Mouse (Mus musculus) C2C12 (cell line): ENCODE measurements around the gene Ttc30a1. TPM values are rescaled to one million over a fixed set of nuclear protein-coding genes. Genes with fewer than 3 reads are reported as not detected.
"Not testable (repeated sequence)": the region's sequence is repeated elsewhere in the genome, so short reads cannot be mapped to it uniquely, and the experiment has no call there.

Source experiments
- H3K27me3 ChIP-seq: one replicate; pipeline ENCODE4 v1.6.1; 2011; ENCODE audit not compliant: control insufficient read depth, insufficient read depth, insufficient read length
- H3K36me3 ChIP-seq: one replicate; pipeline ENCODE4 v1.6.1; 2011; ENCODE audit not compliant: control insufficient read depth, insufficient read depth
- H3K4me3 ChIP-seq: one replicate; pipeline ENCODE4 v1.5.1; 2011; ENCODE audit warnings: mild to moderate bottlenecking, control low read depth; ENCODE audit not compliant: poor library complexity, insufficient read depth, severe bottlenecking
- H3K79me2 ChIP-seq: one replicate; pipeline ENCODE4 v1.6.1; 2011; ENCODE audit not compliant: control insufficient read depth, insufficient read depth
- H3K79me3 ChIP-seq: one replicate; pipeline ENCODE4 v1.6.1; 2011; ENCODE audit warnings: low read depth, control low read depth
- H3ac ChIP-seq: one replicate; pipeline ENCODE3; 2011; ENCODE audit warnings: low read depth; ENCODE audit not compliant: control insufficient read depth, insufficient read length
- CEBPB ChIP-seq: IDR thresholded peaks from one replicate; pipeline ENCODE4 v1.6.1; 2011; ENCODE audit warnings: low read depth, mild to moderate bottlenecking, control low read depth, moderate library complexity
- CTCF ChIP-seq: IDR thresholded peaks from one replicate; pipeline ENCODE4 v1.5.1; 2011; ENCODE audit not compliant: control insufficient read depth, insufficient read depth, insufficient read length
- FOSL1 ChIP-seq: IDR thresholded peaks from one replicate; pipeline ENCODE4 v1.8.0; 2011; ENCODE audit warnings: mild to moderate bottlenecking, low read length; ENCODE audit not compliant: poor library complexity, insufficient read depth, severe bottlenecking
- MAX ChIP-seq: IDR thresholded peaks from one replicate; pipeline ENCODE4 v1.6.1; 2011; ENCODE audit warnings: mild to moderate bottlenecking, control low read depth
- MYOD1 ChIP-seq: IDR thresholded peaks from one replicate; pipeline ENCODE4 v1.6.1; 2011; ENCODE audit warnings: low read depth; ENCODE audit not compliant: control insufficient read depth, insufficient read length
- MYOG ChIP-seq: IDR thresholded peaks from one replicate; pipeline ENCODE4 v1.6.1; 2011; ENCODE audit not compliant: control insufficient read depth, insufficient read length; ENCODE audit errors: extremely low read depth
- USF1 ChIP-seq: IDR thresholded peaks from one replicate; pipeline ENCODE4 v1.6.1; 2011; ENCODE audit warnings: low read depth, mild to moderate bottlenecking, control low read depth, moderate library complexity
- polyA plus RNA-seq: library from polyadenylated mRNA; unstranded; fragments of >200 nt; fragmentation: generic; extraction: Trizol; gene quantifications from one replicate; pipeline ENCODE4 v1.2.1, GENCODE M21; 2012; ENCODE audit warnings: missing spikeins

The Ttc30a1 gene
- polyA plus RNA-seq, 1 experiment: 1.8 TPM

DNA sequence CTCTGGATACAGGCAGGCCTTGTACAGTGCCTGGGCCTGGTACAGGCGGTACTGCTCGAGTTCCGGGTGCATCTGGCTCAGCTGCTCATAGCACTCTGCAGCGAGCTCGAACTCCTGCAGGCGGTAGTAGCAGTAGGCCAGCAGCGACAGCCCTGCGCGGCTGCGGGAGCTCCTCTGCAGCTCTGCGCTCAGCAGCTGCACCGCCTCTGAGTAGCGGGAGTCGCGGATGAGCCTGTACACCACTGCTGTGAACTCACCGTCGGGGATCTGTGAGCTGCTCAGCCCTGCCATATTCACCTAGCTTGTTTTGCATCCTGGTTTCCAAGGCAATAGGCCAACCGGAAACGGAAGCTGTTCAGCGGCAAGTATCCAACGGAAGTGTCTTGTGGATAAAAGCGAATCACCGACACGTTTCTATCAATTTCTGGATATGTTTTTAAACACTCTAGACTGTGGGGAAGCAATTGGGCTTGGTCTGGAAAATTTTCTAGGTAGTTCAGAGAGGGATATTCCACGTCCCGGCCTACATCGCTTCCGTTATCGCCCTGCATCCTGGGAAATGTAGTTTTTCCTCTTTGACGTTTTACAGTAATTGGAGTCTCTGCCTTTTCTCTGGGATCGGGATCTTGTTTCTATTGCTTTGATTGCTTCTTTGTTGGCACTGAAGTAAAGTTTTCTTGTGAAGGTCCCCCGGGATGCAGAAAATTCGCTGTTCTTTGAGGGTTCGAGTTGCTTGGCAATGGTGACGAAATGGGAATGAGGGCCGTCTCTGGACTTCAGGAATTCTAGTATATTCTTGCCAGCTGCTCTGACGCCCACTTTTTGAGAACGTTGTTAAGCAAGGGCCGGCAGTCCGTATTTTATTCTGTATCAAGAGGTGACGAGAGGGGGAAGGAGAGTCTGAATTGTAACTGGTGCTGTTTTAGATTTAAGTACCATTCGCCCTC is 43.4 kb downstream of the Ttc30a1 start, which contains the start of gene Ttc30b:
TSS of gene Ttc30b (minus strand) at position 469 of the 947 bp plus-strand sequence.
- Histone ChIP-seq H3K79me3 (no peaks in the 10 kb centered on the region), H3K36me3 (no peaks in the 10 kb centered on the region), H3K27me3 (peaks cover 5% of the 10 kb centered on the region), H3K79me2 (no peaks in the 10 kb centered on the region), H3ac (peak within 1 kb of the TSS; percentile 52), H3K4me3 (peak within 1 kb of the TSS; percentile 44)
- TF ChIP-seq CTCF: no peak
- TF ChIP-seq MYOG: no peak
- TF ChIP-seq CEBPB: no peak
- TF ChIP-seq MYOD1: no peak
- no peak for TF ChIP-seq FOSL1
- no peak for TF ChIP-seq USF1
- no peak for TF ChIP-seq MAX

DNA sequence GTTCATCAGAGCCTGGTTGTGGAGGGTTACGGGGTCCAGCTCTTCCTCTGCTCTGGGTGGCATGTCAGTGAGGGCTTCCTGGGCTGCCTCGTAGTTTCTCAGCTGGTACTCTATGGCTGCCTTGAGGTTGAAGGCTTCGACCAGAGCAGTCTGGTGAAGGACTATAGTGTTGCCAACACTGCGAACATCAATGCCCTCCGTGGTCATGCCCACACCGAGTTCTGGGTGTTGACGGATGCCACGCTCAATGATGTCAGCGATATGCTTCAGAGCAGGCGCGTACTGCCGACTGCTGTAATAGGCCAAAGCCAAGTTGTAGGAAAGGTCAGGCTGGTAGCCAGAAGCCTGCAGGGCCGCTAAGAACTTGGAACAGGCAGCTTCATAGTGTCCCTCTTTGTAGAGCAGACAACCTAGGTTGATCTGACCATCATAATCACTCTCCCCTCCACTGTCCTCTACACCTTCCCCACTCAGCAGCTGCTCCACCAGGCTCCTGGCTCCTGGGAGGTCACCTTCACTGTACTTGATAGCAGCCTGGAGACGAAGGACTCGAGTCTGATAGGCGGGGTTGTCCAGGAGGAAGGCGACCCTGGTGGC is 44.1 kb downstream of the Ttc30a1 start:
- not testable (repeated sequence) for H3K27me3 ChIP-seq, H3K79me3 ChIP-seq, H3K36me3 ChIP-seq, H3ac ChIP-seq, H3K79me2 ChIP-seq
- peak overlapping the region; percentile 44 for H3K4me3 ChIP-seq

DNA sequence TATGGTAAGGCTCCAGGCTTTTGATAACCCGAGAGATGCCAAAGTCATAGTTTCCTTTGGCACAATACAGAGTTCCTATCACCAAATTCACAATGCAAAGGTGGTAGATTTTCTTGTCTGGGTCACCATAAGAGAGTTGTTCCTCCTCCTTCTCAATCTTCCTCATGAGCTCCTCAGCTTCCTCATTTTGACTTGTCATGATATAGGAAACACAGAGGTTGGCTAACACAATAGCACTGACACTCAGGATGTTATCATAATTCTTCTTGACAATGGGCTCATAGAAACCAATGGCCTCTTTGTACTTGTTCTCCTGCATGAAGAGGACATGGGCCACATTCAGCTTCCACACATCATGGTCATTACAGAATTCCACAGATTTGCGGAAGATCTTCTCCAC is 45.1 kb downstream of the Ttc30a1 start:
- not testable (repeated sequence) for H3K4me3 ChIP-seq, H3K27me3 ChIP-seq, H3K36me3 ChIP-seq, H3K79me3 ChIP-seq, H3ac ChIP-seq, H3K79me2 ChIP-seq

DNA sequence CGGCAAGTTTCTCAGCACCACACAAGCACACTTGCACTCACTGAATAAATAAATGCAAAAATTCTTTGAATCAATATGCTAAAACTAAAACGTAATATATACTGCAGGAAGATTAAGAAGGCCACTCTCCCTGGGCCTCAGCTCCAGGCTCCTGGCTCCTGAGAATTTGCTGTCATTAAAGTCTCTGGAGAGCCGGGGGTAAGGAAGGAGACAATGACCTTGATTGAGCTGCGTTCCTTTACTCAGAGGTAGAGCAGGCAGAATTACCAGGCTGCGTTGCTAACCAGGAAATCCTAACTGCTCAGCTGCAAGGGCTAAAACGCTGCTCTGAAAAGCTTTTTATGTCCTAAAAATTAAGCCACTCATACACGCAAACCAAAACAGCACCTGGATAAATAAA is 48.2 kb downstream of the Ttc30a1 start:
- H3ac ChIP-seq: no peak overlapping the region
- no peaks in the 10 kb centered on the region for H3K79me2 ChIP-seq
- H3K27me3 ChIP-seq: no peaks in the 10 kb centered on the region
- no peak for TF ChIP-seq USF1
- no peak for TF ChIP-seq MYOD1
- no peak for TF ChIP-seq MAX
- no peak for TF ChIP-seq MYOG
- H3K79me3 ChIP-seq: no peaks in the 10 kb centered on the region
- no peaks in the 10 kb centered on the region for H3K36me3 ChIP-seq
- no peak overlapping the region for H3K4me3 ChIP-seq

DNA sequence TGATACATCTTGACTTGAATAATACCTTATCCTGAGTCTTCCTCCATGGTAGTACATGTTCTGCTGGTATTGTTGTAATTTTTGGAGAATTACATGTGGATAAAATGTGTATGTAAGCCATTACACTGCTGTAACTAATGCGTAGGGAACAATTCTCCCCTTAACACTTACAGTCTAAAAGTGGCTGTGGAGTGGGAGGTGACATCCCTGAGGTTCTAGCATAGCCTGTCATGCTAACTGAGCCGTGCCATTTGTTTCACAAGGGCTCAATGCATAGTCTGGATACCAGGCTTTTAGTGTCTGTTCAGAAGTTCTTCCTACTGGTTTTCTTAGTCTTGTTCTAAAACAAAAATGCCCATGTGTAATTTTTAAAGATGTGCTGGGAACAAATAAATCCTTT is 50.8 kb downstream of the Ttc30a1 start:
- Histone ChIP-seq H3K4me3 (no peak overlapping the region), H3ac (no peak overlapping the region), H3K27me3 (no peaks in the 10 kb centered on the region), H3K79me3 (no peaks in the 10 kb centered on the region), H3K36me3 (peaks cover 8% of the 10 kb centered on the region), H3K79me2 (no peaks in the 10 kb centered on the region)
- TF ChIP-seq CTCF: no peak

DNA sequence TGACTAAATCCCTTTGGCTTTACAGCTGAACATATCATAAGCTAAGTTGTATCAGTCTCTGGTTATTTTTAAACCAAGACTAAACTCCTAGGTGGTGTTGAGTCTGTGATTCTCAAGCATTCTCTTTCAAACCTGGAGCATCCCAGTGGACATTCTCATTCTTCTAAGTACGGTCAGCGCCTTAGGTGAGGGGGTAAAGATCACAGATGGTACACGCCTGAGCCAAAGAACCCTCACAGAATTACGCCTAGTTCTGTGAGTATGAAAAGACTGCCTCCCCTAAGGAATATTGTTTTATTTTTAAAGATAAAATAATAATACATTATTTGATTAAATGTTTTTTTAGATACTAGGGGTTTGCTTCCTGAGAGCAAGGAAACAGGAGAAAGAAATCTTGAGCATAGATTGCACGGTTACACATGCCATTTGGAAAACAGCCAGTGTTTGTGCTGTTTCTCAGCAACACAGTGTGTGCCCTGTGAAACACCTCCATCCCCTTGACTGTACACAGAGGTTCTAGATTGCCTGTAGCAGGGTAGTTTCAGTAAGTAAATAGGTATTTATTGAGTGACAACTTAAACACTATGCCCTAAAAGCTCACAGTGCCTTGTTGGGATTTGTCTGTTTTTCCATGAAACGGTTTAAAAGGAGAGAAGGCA is 51.9 kb downstream of the Ttc30a1 start:
- H3K4me3 ChIP-seq: no peak overlapping the region
- H3K27me3 ChIP-seq: no peaks in the 10 kb centered on the region
- TF ChIP-seq MAX (no peak), CTCF (no peak), MYOD1 (no peak), USF1 (no peak), CEBPB (no peak), MYOG (no peak), FOSL1 (no peak)
- no peaks in the 10 kb centered on the region for H3K79me3 ChIP-seq
- no peaks in the 10 kb centered on the region for H3K79me2 ChIP-seq
- H3K36me3 ChIP-seq: peaks cover 10% of the 10 kb centered on the region
- no peak overlapping the region for H3ac ChIP-seq
